Mouse (Mus musculus): ENCODE data around the gene Mucl2. TPM values are rescaled to one million over a fixed set of nuclear protein-coding genes. Genes with fewer than 3 reads are reported as not detected.
"Not testable (repeated sequence)": the region's sequence is repeated elsewhere in the genome, so short reads cannot be mapped to it uniquely, and the experiment has no call there.

Mucl2 gene
- not detected in 2 replicates for polyA plus RNA-seq (2012; rRNA removed)

DNA sequence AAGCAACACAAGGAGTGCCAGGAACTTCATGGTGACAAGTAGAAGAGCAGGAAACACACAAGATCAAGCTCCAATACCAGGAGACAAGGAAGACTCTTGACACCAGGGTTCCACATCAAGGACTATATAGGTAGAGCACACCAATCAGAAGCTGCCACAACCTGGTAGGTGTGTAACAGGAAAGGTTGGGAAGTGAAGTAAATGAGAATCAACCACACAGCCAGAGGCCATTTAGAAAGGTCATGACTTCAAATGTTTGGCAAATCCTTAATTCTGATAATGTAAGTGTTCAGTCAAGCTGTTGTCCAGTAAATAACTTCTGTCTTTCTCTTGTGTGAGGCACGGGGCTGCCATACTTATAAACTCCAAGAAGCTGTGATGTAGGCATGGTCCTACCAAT is at the start of gene Mucl2:
Mucl2 (minus strand) TSS at position 101 of the 400 bp plus-strand sequence.
- WGBS: 76% methylated on average over 1 of the region's 1 CpGs

DNA sequence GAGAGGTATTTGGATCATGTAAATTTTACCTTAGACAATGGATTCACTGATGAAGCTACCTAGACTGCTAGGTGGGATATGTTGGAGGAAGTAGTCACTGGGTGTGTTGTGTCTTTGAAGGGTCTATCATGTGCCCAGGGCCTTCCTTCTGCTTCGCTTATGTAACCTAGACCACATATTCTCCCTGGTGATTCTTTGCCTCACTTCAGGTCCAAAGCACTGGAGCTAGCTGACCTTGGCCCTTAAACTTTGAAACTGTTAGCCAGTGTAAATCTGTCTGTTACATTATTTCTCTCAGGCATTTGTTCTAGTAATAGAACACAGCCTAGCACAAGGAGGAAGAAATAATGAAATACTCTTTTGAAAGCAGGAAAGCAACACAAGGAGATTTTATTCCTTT is 13.9 kb upstream of the Mucl2 start:
- H3K4me1 ChIP-seq (ENCODE audit: control insufficient read depth, insufficient read depth, insufficient read length, low read length); H3K4me3 ChIP-seq (ENCODE audit: low read depth, low read length); H3K27ac ChIP-seq (ENCODE audit: insufficient read depth, low read depth, low read length); H3K36me3 ChIP-seq (ENCODE audit: control insufficient read depth, insufficient read depth, low read length); H3K27me3 ChIP-seq (ENCODE audit: control insufficient read depth, insufficient read depth, low read length): not testable (repeated sequence)
- WGBS: 26% methylated on average over 1 of the region's 1 CpGs

More for the DNA sequence above, at the start of gene Mucl2:
- Histone ChIP-seq H3K36me3 (ENCODE audit: control insufficient read depth, insufficient read depth, low read length) (no peaks in the 10 kb centered on the region), H3K4me1 (ENCODE audit: control insufficient read depth, insufficient read depth, insufficient read length, low read length) (no peaks in the 10 kb centered on the region), H3K27me3 (ENCODE audit: control insufficient read depth, insufficient read depth, low read length) (no peaks in the 10 kb centered on the region), H3K4me3 (ENCODE audit: low read depth, low read length) (no peak within 1 kb of the TSS), H3K27ac (ENCODE audit: insufficient read depth, low read depth, low read length) (no peak within 1 kb of the TSS)
- TF ChIP-seq CTCF (IDR thresholded peaks at IDR 0.05; ENCODE audit: extremely low read depth, insufficient read length, insufficient replicate concordance, low read depth, low read length): no peak
- TF ChIP-seq POLR2A (IDR thresholded peaks at IDR 0.05; ENCODE audit: low read depth, low read length): no peak

Other genes starting within 250 kb of the Mucl2 start
- not detected in 2 replicates for gene Mucl1, start 143.8 kb downstream of the Mucl2 start, polyA plus RNA-seq (2012; rRNA removed)

Measured in small intestine, adult 2 months (tissue).